Mouse (Mus musculus): Measurements from ENCODE around the gene Col4a1. TPM values are rescaled to one million over a fixed set of nuclear protein-coding genes. Genes with fewer than 3 reads are reported as not detected.

Gene Col4a1
- polyA plus RNA-seq, 1 experiment from 2014 or later: 289 TPM

DNA sequence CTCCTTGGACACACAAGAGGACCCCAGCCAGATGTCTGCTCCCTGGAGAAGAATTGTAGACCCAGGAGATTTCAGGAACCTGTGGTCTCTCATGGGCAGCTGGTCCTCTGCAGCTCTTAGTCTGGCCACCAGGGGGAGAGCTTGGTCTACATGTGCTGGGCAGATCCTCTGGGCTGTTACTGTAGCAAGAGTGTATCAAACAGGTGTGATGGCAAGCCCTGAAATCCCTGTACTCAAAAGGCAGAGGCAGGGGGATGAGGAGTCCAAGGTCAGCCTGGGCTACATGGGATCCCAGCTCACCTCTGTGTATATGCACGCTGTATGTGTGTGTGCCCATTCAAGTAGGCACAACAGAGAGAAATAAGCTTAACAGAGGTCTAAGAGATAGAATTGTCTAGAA is 59.1 kb downstream of the Col4a1 start:
- Histone ChIP-seq H3K27ac (replicated peaks; ENCODE audit: low read depth, low read length) (no peak overlapping the region), H3K4me3 (ENCODE audit: low read depth, low read length) (no peak overlapping the region), H3K4me2 (ENCODE audit: low read depth, low read length) (no peak overlapping the region), H3K27me3 (replicated peaks; ENCODE audit: control insufficient read depth, insufficient read depth, low read length) (no peaks in the 10 kb centered on the region), H3K9me3 (ENCODE audit: control insufficient read depth, low read length) (no peaks in the 10 kb centered on the region), H3K4me1 (ENCODE audit: control insufficient read depth, insufficient read depth, low read length) (peaks cover 9% of the 10 kb centered on the region), H3K9ac (ENCODE audit: low read depth, low read length) (no peak overlapping the region), H3K36me3 (ENCODE audit: control insufficient read depth, insufficient read depth, low read length) (no peaks in the 10 kb centered on the region)
- ATAC-seq (ENCODE audit: low read depth) (peak; percentile 74; the same call in 1 of the 2 replicates), DNase-seq (ENCODE audit: low spot score) (peak; percentile 84)
- WGBS: 66% methylated on average over 1 of the region's 1 CpGs

DNA sequence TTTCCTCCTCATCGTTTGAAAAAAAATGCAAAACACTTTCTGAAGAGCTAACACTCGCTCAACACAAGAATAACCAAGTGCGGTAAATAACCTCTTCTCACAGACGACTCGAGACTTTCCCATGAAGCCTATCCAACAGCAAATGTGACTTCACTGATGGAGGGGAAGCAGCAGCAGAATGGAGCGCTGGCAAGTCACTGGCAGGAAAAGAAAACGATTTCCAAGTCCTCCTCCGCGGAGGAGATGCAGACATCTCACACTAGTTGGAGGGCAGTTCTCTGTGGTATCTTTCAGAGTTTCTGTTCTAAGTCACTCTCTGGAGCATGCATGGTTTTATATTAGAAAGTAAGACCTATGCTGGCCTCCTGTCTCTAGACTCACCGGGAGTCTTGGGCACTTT is 59.6 kb downstream of the Col4a1 start:
- H3K4me3 ChIP-seq (ENCODE audit: low read depth, low read length): no peak overlapping the region
- ATAC-seq (ENCODE audit: low read depth): no peak
- no peak overlapping the region for H3K9ac ChIP-seq (ENCODE audit: low read depth, low read length)
- H3K4me2 ChIP-seq (ENCODE audit: low read depth, low read length): no peak overlapping the region
- no peak overlapping the region for H3K27ac ChIP-seq (replicated peaks; ENCODE audit: low read depth, low read length)
- no peaks in the 10 kb centered on the region for H3K9me3 ChIP-seq (ENCODE audit: control insufficient read depth, low read length)
- no peaks in the 10 kb centered on the region for H3K27me3 ChIP-seq (replicated peaks; ENCODE audit: control insufficient read depth, insufficient read depth, low read length)
- DNase-seq (ENCODE audit: low spot score): no peak
- WGBS: 87% methylated on average over 10 of the region's 10 CpGs
- no peaks in the 10 kb centered on the region for H3K36me3 ChIP-seq (ENCODE audit: control insufficient read depth, insufficient read depth, low read length)
- H3K4me1 ChIP-seq (ENCODE audit: control insufficient read depth, insufficient read depth, low read length): peaks cover 9% of the 10 kb centered on the region

DNA sequence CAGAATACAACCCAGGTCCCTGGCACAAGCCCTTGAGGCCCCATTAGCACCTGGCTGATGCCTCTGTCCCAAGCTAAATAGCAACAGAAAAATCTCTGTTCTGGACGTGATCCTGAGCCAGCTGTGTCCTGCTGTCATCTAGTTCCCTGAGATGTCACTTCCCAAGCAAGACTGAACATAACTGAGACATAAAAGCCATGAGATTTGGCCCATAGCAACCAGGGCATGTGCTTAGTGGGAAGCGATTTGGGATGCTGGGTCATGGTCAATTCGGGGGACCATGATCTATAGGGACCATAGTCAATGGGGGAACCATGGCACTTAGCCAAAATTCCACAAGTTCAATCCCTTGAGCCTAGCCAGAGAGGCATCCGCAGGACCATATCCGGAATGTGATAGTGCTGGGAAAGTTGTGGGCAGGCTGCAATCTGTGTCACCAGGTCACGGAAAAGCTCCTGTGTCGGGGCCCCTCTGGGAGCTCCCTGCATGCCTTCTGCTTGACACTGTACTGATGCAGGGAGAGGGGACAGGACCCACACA is 60.3 kb downstream of the Col4a1 start:
- Histone ChIP-seq H3K4me1 (ENCODE audit: control insufficient read depth, insufficient read depth, low read length) (peaks cover 9% of the 10 kb centered on the region), H3K9me3 (ENCODE audit: control insufficient read depth, low read length) (no peaks in the 10 kb centered on the region), H3K4me3 (ENCODE audit: low read depth, low read length) (no peak overlapping the region), H3K27me3 (replicated peaks; ENCODE audit: control insufficient read depth, insufficient read depth, low read length) (no peaks in the 10 kb centered on the region), H3K27ac (replicated peaks; ENCODE audit: low read depth, low read length) (no peak overlapping the region), H3K9ac (ENCODE audit: low read depth, low read length) (no peak overlapping the region), H3K36me3 (ENCODE audit: control insufficient read depth, insufficient read depth, low read length) (no peaks in the 10 kb centered on the region), H3K4me2 (ENCODE audit: low read depth, low read length) (no peak overlapping the region)
- WGBS: 65% methylated on average over 7 of the region's 7 CpGs
- 0 out of 2 replicates have a peak, but pooled peaks have one; percentile 17 for ATAC-seq (ENCODE audit: low read depth)
- peak; percentile 60 for DNase-seq (ENCODE audit: low spot score)

DNA sequence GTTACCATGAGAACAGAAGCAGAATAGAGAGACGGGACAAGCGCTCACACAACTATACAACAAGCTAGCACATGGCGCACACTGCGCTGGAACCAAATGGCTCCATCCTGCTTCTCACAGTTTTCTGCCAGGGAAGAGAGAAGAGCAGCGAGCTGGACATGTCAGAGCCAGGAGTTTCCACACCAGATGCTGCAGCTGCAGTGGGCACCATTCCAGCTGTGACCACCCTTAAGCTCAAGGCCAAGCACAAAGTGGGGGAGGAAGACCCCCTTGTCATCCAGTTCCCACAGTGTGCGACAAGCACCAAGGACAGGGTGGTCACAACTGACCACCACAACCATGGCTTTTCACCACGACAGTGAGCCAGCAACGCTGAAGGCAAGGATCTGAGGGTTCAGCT is 62.5 kb downstream of the Col4a1 start:
- H3K9me3 ChIP-seq (ENCODE audit: control insufficient read depth, low read length): no peaks in the 10 kb centered on the region
- H3K4me1 ChIP-seq (ENCODE audit: control insufficient read depth, insufficient read depth, low read length): peaks cover 9% of the 10 kb centered on the region
- WGBS: 72% methylated on average over 8 of the region's 8 CpGs
- no peaks in the 10 kb centered on the region; the same call in 1 of the 2 replicates for H3K36me3 ChIP-seq (ENCODE audit: control insufficient read depth, insufficient read depth, low read length)
- no peaks in the 10 kb centered on the region for H3K27me3 ChIP-seq (replicated peaks; ENCODE audit: control insufficient read depth, insufficient read depth, low read length)
- ATAC-seq (ENCODE audit: low read depth) (peak; percentile 21; the same call in 1 of the 2 replicates), DNase-seq (ENCODE audit: low spot score) (no peak)
- no peak overlapping the region for H3K9ac ChIP-seq (ENCODE audit: low read depth, low read length)
- H3K4me2 ChIP-seq (ENCODE audit: low read depth, low read length): no peak overlapping the region
- no peak overlapping the region for H3K4me3 ChIP-seq (ENCODE audit: low read depth, low read length)
- H3K27ac ChIP-seq (replicated peaks; ENCODE audit: low read depth, low read length): 0 out of 2 replicates have a peak overlapping the region, but pooled peaks have one; percentile 23

DNA sequence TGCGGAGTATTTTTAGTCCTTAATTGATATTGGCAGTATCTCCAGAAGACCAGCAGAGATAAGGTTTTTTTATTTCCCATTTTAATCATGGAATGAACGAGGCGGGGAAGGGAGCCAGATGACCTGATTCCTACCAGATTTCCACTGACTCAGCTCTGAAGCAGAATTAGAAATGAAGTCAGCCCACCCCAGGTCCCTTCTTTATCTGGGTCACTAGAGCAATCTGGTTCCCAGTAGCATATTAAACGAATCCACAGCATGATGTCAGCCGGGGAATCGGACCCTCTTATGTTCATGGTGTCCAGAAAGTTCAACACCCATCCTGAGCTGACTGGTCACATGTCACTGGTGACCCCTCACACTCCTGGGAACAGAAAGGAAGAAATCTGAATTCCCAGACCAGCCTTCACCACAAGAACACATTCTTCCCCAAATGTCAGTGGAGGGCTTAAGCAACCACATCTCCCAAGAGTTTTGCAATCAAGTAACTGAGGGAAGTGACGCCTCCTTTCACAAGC is 63.0 kb downstream of the Col4a1 start:
- H3K36me3 ChIP-seq (ENCODE audit: control insufficient read depth, insufficient read depth, low read length): no peaks in the 10 kb centered on the region; the same call in 1 of the 2 replicates
- H3K4me1 ChIP-seq (ENCODE audit: control insufficient read depth, insufficient read depth, low read length): peaks cover 9% of the 10 kb centered on the region
- 0 out of 2 replicates have a peak overlapping the region, but pooled peaks have one; percentile 23 for H3K27ac ChIP-seq (replicated peaks; ENCODE audit: low read depth, low read length)
- no peaks in the 10 kb centered on the region for H3K9me3 ChIP-seq (ENCODE audit: control insufficient read depth, low read length)
- H3K9ac ChIP-seq (ENCODE audit: low read depth, low read length): no peak overlapping the region
- H3K27me3 ChIP-seq (replicated peaks; ENCODE audit: control insufficient read depth, insufficient read depth, low read length): no peaks in the 10 kb centered on the region
- DNase-seq (ENCODE audit: low spot score): no peak
- H3K4me2 ChIP-seq (ENCODE audit: low read depth, low read length): no peak overlapping the region
- 73% methylated on average over 7 of the region's 7 CpGs for WGBS
- H3K4me3 ChIP-seq (ENCODE audit: low read depth, low read length): no peak overlapping the region
- no peak for ATAC-seq (ENCODE audit: low read depth)

DNA sequence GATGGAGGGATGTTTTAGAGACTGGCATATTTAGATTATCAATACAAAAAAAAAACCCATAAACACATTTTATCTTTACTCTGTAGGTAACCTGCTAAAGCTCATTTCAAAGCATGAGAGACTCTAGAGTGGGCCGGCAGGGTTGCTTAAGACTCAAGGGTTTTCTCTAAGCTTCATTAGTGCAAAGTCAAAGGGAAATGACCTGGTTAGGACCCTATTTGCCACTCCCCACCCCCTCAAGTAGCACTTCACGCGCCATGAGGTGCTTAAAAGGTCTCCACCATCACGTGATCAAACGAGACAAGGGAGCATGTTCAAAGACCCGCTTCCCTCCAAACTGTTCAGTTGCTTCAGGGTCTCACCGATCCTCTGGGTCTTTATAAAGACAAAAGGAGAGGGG is 63.9 kb downstream of the Col4a1 start:
- Histone ChIP-seq H3K4me1 (ENCODE audit: control insufficient read depth, insufficient read depth, low read length) (peaks cover 9% of the 10 kb centered on the region), H3K4me2 (ENCODE audit: low read depth, low read length) (no peak overlapping the region), H3K27me3 (replicated peaks; ENCODE audit: control insufficient read depth, insufficient read depth, low read length) (no peaks in the 10 kb centered on the region), H3K4me3 (ENCODE audit: low read depth, low read length) (no peak overlapping the region), H3K36me3 (ENCODE audit: control insufficient read depth, insufficient read depth, low read length) (peaks cover 8% of the 10 kb centered on the region), H3K9ac (ENCODE audit: low read depth, low read length) (no peak overlapping the region), H3K27ac (replicated peaks; ENCODE audit: low read depth, low read length) (no peak overlapping the region), H3K9me3 (ENCODE audit: control insufficient read depth, low read length) (no peaks in the 10 kb centered on the region)
- no peak for ATAC-seq (ENCODE audit: low read depth)
- DNase-seq (ENCODE audit: low spot score): no peak
- 70% methylated on average over 7 of the region's 7 CpGs for WGBS

DNA sequence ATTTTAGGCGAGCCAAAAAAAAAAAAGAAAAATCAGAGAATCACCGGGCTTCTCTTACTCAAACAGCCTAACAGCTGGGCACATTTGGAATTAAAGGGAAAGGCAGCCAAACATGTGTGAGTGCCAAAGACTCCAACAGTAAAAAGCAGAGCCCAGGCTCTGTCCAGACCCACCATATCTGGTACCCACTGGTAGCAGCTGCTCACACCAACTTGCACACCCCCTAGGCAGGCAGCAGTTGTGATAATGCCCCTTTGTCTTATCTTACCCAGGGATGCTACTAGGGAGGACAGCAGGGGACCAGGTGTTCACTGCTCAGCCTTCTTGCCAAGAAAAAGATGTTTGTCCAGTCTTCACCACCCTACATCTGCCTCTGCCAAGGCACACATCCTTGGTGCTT is 71.1 kb downstream of the Col4a1 start:
- ATAC-seq (ENCODE audit: low read depth): peak; percentile 62; the same call in 1 of the 2 replicates

DNA sequence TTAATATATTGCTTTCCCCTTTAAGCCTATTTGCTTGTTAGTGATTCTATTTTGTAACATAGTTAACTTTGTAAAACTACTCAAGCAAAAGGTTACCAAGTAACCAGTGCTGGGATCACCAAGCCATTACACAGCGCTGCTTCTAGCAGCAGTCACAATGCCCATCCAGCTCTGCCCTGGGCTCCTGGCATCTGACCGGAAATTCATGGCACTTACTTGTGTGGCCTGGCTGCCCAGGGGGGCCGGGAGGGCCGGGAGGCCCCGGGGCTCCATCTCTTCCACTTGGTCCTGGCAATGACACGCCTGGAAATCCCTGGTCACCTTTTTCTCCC is 77.8 kb downstream of the Col4a1 start:
- no peak overlapping the region for H3K4me2 ChIP-seq (ENCODE audit: low read depth, low read length)
- no peak for ATAC-seq (ENCODE audit: low read depth)
- H3K27me3 ChIP-seq (replicated peaks; ENCODE audit: control insufficient read depth, insufficient read depth, low read length): no peaks in the 10 kb centered on the region
- H3K4me1 ChIP-seq (ENCODE audit: control insufficient read depth, insufficient read depth, low read length): no peaks in the 10 kb centered on the region
- 85% methylated on average over 6 of the region's 6 CpGs for WGBS
- H3K9me3 ChIP-seq (ENCODE audit: control insufficient read depth, low read length): no peaks in the 10 kb centered on the region
- no peak for DNase-seq (ENCODE audit: low spot score)
- H3K36me3 ChIP-seq (ENCODE audit: control insufficient read depth, insufficient read depth, low read length): peaks cover 70% of the 10 kb centered on the region
- no peak overlapping the region for H3K9ac ChIP-seq (ENCODE audit: low read depth, low read length)
- H3K27ac ChIP-seq (replicated peaks; ENCODE audit: low read depth, low read length): no peak overlapping the region
- no peak overlapping the region for H3K4me3 ChIP-seq (ENCODE audit: low read depth, low read length)

More for the DNA sequence above, 71.1 kb downstream of the Col4a1 start:
- H3K4me3 ChIP-seq (ENCODE audit: low read depth, low read length): no peak overlapping the region
- 55% methylated on average over 2 of the region's 2 CpGs for WGBS
- no peaks in the 10 kb centered on the region for H3K4me1 ChIP-seq (ENCODE audit: control insufficient read depth, insufficient read depth, low read length)
- peak; percentile 45 for DNase-seq (ENCODE audit: low spot score)
- H3K9ac ChIP-seq (ENCODE audit: low read depth, low read length): no peak overlapping the region
- H3K27me3 ChIP-seq (replicated peaks; ENCODE audit: control insufficient read depth, insufficient read depth, low read length): no peaks in the 10 kb centered on the region
- no peak overlapping the region for H3K27ac ChIP-seq (replicated peaks; ENCODE audit: low read depth, low read length)
- H3K36me3 ChIP-seq (ENCODE audit: control insufficient read depth, insufficient read depth, low read length): peaks cover 62% of the 10 kb centered on the region
- H3K9me3 ChIP-seq (ENCODE audit: control insufficient read depth, low read length): no peaks in the 10 kb centered on the region
- H3K4me2 ChIP-seq (ENCODE audit: low read depth, low read length): no peak overlapping the region
